Mouse (Mus musculus): Measurements from ENCODE around the gene Prune1. TPM values are rescaled to one million over a fixed set of nuclear protein-coding genes. Genes with fewer than 3 reads are reported as not detected.
A peak's percentile ranks its signal among the peaks of the same experiment; 100 is the strongest.

Gene Prune1
- polyA plus RNA-seq, 1 experiment from 2014 or later: 24.7 TPM

- no peak for ATAC-seq (replicated peaks; ENCODE audit: insufficient number of reproducible peaks, low FRiP score, low TSS enrichment)
- H3K36me3 ChIP-seq (ENCODE audit: control insufficient read depth, insufficient read depth, low read length): peaks cover 29% of the 10 kb centered on the region
- H3K27me3 ChIP-seq (ENCODE audit: control insufficient read depth, insufficient read depth, low read length): no peaks in the 10 kb centered on the region
- peaks cover 40% of the 10 kb centered on the region for H3K4me1 ChIP-seq (ENCODE audit: control insufficient read depth, insufficient read depth, low read length)
- peak overlapping the region; percentile 1; the same call in 1 of the 2 replicates for H3K9ac ChIP-seq (ENCODE audit: low read depth, low read length)
- H3K27ac ChIP-seq (ENCODE audit: low read depth, low read length): peak overlapping the region; percentile 65
- H3K4me2 ChIP-seq: peak overlapping the region; percentile 40
- no peaks in the 10 kb centered on the region for H3K9me3 ChIP-seq (replicated peaks; ENCODE audit: control insufficient read depth, low read length)
- no peak overlapping the region for H3K4me3 ChIP-seq (ENCODE audit: low read depth, low read length)
- 23% methylated on average over 6 of the region's 6 CpGs for WGBS (ENCODE audit: insufficient replicate concordance)
Measured at GRCm38 (mm10) chr3:95318548-95318947, 36.7 kb upstream of the Prune1 start.

DNA sequence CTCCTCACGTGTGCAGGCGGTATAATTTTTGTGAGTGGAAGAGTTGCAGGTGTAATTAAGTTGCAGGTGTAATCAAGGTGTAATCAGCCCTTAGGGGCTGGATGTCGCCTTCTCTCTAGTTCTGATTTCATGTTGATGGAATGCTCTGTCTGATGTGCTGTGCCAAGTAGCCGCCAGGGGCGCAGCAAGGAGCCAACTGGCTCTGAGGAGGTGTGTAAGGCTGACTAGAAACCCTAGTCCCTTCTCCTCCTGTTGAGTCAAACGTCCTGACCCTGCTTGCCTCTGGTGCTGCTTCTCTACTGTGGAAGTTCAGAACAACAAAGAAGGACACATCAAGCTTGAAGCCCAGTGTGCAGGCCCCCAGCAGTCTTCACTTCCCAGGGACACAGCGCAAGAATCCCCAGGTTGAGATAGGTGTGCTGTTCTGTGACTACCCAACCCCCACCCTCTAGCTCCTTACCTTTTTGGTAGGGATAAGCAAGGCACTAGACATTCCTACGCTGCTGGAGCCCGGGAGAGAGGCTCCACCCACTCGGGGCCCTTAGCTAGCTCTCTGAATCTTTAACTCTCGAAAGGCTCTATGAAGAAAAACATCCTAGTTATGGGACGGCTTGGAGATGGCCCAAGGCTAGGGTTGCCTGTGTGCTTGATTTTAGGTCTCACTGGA is 35.7 kb upstream of the Prune1 start:
- Histone ChIP-seq H3K27me3 (ENCODE audit: control insufficient read depth, insufficient read depth, low read length) (no peaks in the 10 kb centered on the region), H3K4me3 (ENCODE audit: low read depth, low read length) (peak overlapping the region; percentile 6; the same call in 1 of the 2 replicates), H3K4me1 (ENCODE audit: control insufficient read depth, insufficient read depth, low read length) (peaks cover 44% of the 10 kb centered on the region), H3K36me3 (ENCODE audit: control insufficient read depth, insufficient read depth, low read length) (peaks cover 22% of the 10 kb centered on the region), H3K9me3 (replicated peaks; ENCODE audit: control insufficient read depth, low read length) (no peaks in the 10 kb centered on the region), H3K9ac (ENCODE audit: low read depth, low read length) (no peak overlapping the region), H3K4me2 (peak overlapping the region; percentile 58), H3K27ac (ENCODE audit: low read depth, low read length) (peak overlapping the region; percentile 65)
- 15% methylated on average over 12 of the region's 12 CpGs for WGBS (ENCODE audit: insufficient replicate concordance)
- ATAC-seq (replicated peaks; ENCODE audit: insufficient number of reproducible peaks, low FRiP score, low TSS enrichment): no peak

GRCm38 (mm10) chr3:95315844-95316550 is 34.1 kb upstream of the Prune1 start:
- H3K27ac ChIP-seq (ENCODE audit: low read depth, low read length): peak overlapping the region; percentile 96
- peak overlapping the region; percentile 99 for H3K9ac ChIP-seq (ENCODE audit: low read depth, low read length)
- peak overlapping the region; percentile 94 for H3K4me2 ChIP-seq
- H3K4me1 ChIP-seq (ENCODE audit: control insufficient read depth, insufficient read depth, low read length): peaks cover 45% of the 10 kb centered on the region
- H3K9me3 ChIP-seq (replicated peaks; ENCODE audit: control insufficient read depth, low read length): no peaks in the 10 kb centered on the region
- no peak; the same call in 1 of the 2 replicates for ATAC-seq (replicated peaks; ENCODE audit: insufficient number of reproducible peaks, low FRiP score, low TSS enrichment)
- H3K36me3 ChIP-seq (ENCODE audit: control insufficient read depth, insufficient read depth, low read length): peaks cover 7% of the 10 kb centered on the region
- no peaks in the 10 kb centered on the region for H3K27me3 ChIP-seq (ENCODE audit: control insufficient read depth, insufficient read depth, low read length)
- H3K4me3 ChIP-seq (ENCODE audit: low read depth, low read length): peak overlapping the region; percentile 91
- WGBS (ENCODE audit: insufficient replicate concordance): 6% methylated on average over 9 of the region's 9 CpGs

- no peaks in the 10 kb centered on the region for H3K27me3 ChIP-seq (ENCODE audit: control insufficient read depth, insufficient read depth, low read length)
Measured at GRCm38 (mm10) chr3:95315094-95315843, 33.4 kb upstream of the Prune1 start.

DNA sequence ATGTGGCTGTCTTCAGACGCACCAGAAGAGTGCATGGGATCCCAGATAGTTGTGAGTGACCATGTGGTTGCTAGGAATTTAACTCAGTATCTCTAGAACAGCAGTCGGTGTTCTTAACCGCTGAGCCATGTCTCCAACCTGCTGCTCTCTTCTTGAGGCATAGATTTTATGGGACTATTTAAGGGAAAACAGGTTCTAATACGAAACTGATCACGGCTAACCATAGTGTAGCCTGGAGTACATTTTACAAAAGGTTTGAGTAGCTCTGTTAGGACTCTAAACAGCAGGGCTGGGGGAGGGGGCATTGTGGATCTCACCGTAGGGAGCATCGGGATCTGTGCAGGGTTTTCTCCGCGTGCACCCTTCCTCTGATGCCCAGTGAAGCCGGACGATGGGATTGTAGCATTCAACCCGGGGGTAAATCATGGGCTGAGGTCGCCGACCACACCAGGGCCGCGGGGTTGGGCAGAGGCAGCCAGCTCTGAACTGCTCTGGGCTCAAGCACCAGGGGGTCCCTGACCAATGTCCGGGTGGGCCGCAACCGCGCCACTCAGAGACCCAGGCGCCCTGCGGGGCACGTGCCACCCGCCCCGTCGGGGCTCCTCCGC is 32.7 kb upstream of the Prune1 start, which contains the start of gene Cers2:
TSS of gene Cers2 (plus strand) at position 306 of the 608 bp plus-strand sequence.
- Histone ChIP-seq H3K9ac (ENCODE audit: low read depth, low read length) (peak within 1 kb of the TSS; percentile 99), H3K9me3 (replicated peaks; ENCODE audit: control insufficient read depth, low read length) (no peaks in the 10 kb centered on the region), H3K27me3 (ENCODE audit: control insufficient read depth, insufficient read depth, low read length) (no peaks in the 10 kb centered on the region), H3K4me1 (ENCODE audit: control insufficient read depth, insufficient read depth, low read length) (peaks cover 41% of the 10 kb centered on the region), H3K4me2 (peak within 1 kb of the TSS; percentile 94), H3K36me3 (ENCODE audit: control insufficient read depth, insufficient read depth, low read length) (no peaks in the 10 kb centered on the region), H3K4me3 (ENCODE audit: low read depth, low read length) (peak within 1 kb of the TSS; percentile 91), H3K27ac (ENCODE audit: low read depth, low read length) (peak within 1 kb of the TSS; percentile 96)
- no peak for ATAC-seq (replicated peaks; ENCODE audit: insufficient number of reproducible peaks, low FRiP score, low TSS enrichment)
- 2% methylated on average over 23 of the region's 27 CpGs for WGBS (ENCODE audit: insufficient replicate concordance)

More at GRCm38 (mm10) chr3:95315094-95315843, 33.4 kb upstream of the Prune1 start:
- no peaks in the 10 kb centered on the region for H3K9me3 ChIP-seq (replicated peaks; ENCODE audit: control insufficient read depth, low read length)
- peak overlapping the region; percentile 94 for H3K4me2 ChIP-seq
- peak overlapping the region; percentile 91 for H3K4me3 ChIP-seq (ENCODE audit: low read depth, low read length)
- H3K36me3 ChIP-seq (ENCODE audit: control insufficient read depth, insufficient read depth, low read length): no peaks in the 10 kb centered on the region
- H3K4me1 ChIP-seq (ENCODE audit: control insufficient read depth, insufficient read depth, low read length): peaks cover 45% of the 10 kb centered on the region
- H3K27ac ChIP-seq (ENCODE audit: low read depth, low read length): peak overlapping the region; percentile 96
- ATAC-seq (replicated peaks; ENCODE audit: insufficient number of reproducible peaks, low FRiP score, low TSS enrichment): peak; percentile 88
- peak overlapping the region; percentile 99 for H3K9ac ChIP-seq (ENCODE audit: low read depth, low read length)
- whole genome bisulfite sequencing (ENCODE audit: insufficient replicate concordance): under 1% methylated on average over 62 of the region's 71 CpGs

DNA sequence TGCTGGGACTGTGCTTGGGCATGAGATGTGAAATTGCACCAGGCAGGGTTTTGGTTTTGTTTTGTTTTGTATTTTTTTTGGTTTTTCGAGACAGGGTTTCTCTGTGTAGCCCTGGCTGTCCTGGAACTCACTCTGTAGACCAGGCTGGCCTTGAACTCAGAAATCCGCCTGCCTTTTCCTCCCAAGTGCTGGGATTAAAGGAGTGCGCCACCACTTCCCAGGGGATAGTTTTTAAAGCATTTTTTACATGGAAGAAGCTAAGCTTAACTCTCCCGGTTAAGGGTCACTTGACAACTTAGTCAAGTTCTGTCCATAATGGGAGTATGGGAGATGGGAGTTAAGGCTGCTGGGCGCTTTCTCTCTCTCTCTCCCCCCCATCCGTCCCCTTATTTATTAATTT is 32.2 kb upstream of the Prune1 start:
- H3K9ac ChIP-seq (ENCODE audit: low read depth, low read length): peak overlapping the region; percentile 99; the same call in 1 of the 2 replicates
- no peaks in the 10 kb centered on the region for H3K36me3 ChIP-seq (ENCODE audit: control insufficient read depth, insufficient read depth, low read length)
- WGBS (ENCODE audit: insufficient replicate concordance): 63% methylated on average over 6 of the region's 6 CpGs
- peak overlapping the region; percentile 94 for H3K4me2 ChIP-seq
- H3K27ac ChIP-seq (ENCODE audit: low read depth, low read length): no peak overlapping the region
- peak overlapping the region; percentile 91 for H3K4me3 ChIP-seq (ENCODE audit: low read depth, low read length)
- H3K27me3 ChIP-seq (ENCODE audit: control insufficient read depth, insufficient read depth, low read length): no peaks in the 10 kb centered on the region
- H3K4me1 ChIP-seq (ENCODE audit: control insufficient read depth, insufficient read depth, low read length): peaks cover 37% of the 10 kb centered on the region
- no peaks in the 10 kb centered on the region for H3K9me3 ChIP-seq (replicated peaks; ENCODE audit: control insufficient read depth, low read length)
- ATAC-seq (replicated peaks; ENCODE audit: insufficient number of reproducible peaks, low FRiP score, low TSS enrichment): no peak

- no peaks in the 10 kb centered on the region for H3K36me3 ChIP-seq (ENCODE audit: control insufficient read depth, insufficient read depth, low read length)
- H3K27ac ChIP-seq (ENCODE audit: low read depth, low read length): peak overlapping the region; percentile 35; the same call in 1 of the 2 replicates
- no peak overlapping the region for H3K4me3 ChIP-seq (ENCODE audit: low read depth, low read length)
- WGBS (ENCODE audit: insufficient replicate concordance): 37% methylated on average over 7 of the region's 7 CpGs
- H3K27me3 ChIP-seq (ENCODE audit: control insufficient read depth, insufficient read depth, low read length): no peaks in the 10 kb centered on the region
- peak overlapping the region; percentile 46; the same call in 1 of the 2 replicates for H3K9ac ChIP-seq (ENCODE audit: low read depth, low read length)
- ATAC-seq (replicated peaks; ENCODE audit: insufficient number of reproducible peaks, low FRiP score, low TSS enrichment): no peak
- H3K4me1 ChIP-seq (ENCODE audit: control insufficient read depth, insufficient read depth, low read length): peaks cover 31% of the 10 kb centered on the region
- peak overlapping the region; percentile 40 for H3K4me2 ChIP-seq
- H3K9me3 ChIP-seq (replicated peaks; ENCODE audit: control insufficient read depth, low read length): no peaks in the 10 kb centered on the region
Measured at GRCm38 (mm10) chr3:95313476-95313875, 31.6 kb upstream of the Prune1 start.

- H3K9me3 ChIP-seq (replicated peaks; ENCODE audit: control insufficient read depth, low read length): no peaks in the 10 kb centered on the region
- peak overlapping the region; percentile 31 for H3K4me2 ChIP-seq
- no peaks in the 10 kb centered on the region for H3K27me3 ChIP-seq (ENCODE audit: control insufficient read depth, insufficient read depth, low read length)
- WGBS (ENCODE audit: insufficient replicate concordance): 44% methylated on average over 6 of the region's 6 CpGs
- ATAC-seq (replicated peaks; ENCODE audit: insufficient number of reproducible peaks, low FRiP score, low TSS enrichment): no peak
- H3K4me3 ChIP-seq (ENCODE audit: low read depth, low read length): no peak overlapping the region; the same call in 1 of the 2 replicates
- no peak overlapping the region; the same call in 1 of the 2 replicates for H3K27ac ChIP-seq (ENCODE audit: low read depth, low read length)
- peaks cover 24% of the 10 kb centered on the region for H3K4me1 ChIP-seq (ENCODE audit: control insufficient read depth, insufficient read depth, low read length)
- no peak overlapping the region for H3K9ac ChIP-seq (ENCODE audit: low read depth, low read length)
- H3K36me3 ChIP-seq (ENCODE audit: control insufficient read depth, insufficient read depth, low read length): no peaks in the 10 kb centered on the region
Measured at GRCm38 (mm10) chr3:95312623-95313022, 30.7 kb upstream of the Prune1 start.

Data from heart, embryonic 11.5 days (tissue).